Mouse (Mus musculus): ENCODE results near the gene Mical2. TPM values are rescaled to one million over a fixed set of nuclear protein-coding genes. Genes with fewer than 3 reads are reported as not detected.

The Mical2 gene
- total and polyA plus RNA-seq, 2 experiments from 2014 or later: 18.3 to 28.6 TPM

- ATAC-seq: peak; percentile 57
- 55% methylated on average over 7 of the region's 7 CpGs for WGBS
- no peaks in the 10 kb centered on the region for H3K27me3 ChIP-seq (ENCODE audit: insufficient read depth, low read length)
- H3K4me3 ChIP-seq (ENCODE audit: low read depth, low read length): no peak overlapping the region
- peak; percentile 73 for DNase-seq
- H3K9me3 ChIP-seq (ENCODE audit: low read length): no peaks in the 10 kb centered on the region
- H3K27ac ChIP-seq (ENCODE audit: low read depth, low read length): peak overlapping the region; percentile 84
- no peaks in the 10 kb centered on the region for H3K36me3 ChIP-seq (ENCODE audit: insufficient read depth)
- TF ChIP-seq CTCF (IDR thresholded peaks at IDR 0.05; ENCODE audit: low read depth): no peak
- peak overlapping the region; percentile 10; the same call in 1 of the 2 replicates for H3K4me2 ChIP-seq (ENCODE audit: low read depth)
- peak overlapping the region; percentile 31; the same call in 1 of the 2 replicates for H3K9ac ChIP-seq
- peaks cover 13% of the 10 kb centered on the region; the same call in 1 of the 2 replicates for H3K4me1 ChIP-seq (ENCODE audit: insufficient read depth)
These were observed 2.7 kb upstream of the Mical2 start for GRCm38 (mm10) chr7:112222733-112223524.

GRCm38 (mm10) chr7:112224854-112225253 lies 802 bp upstream of the Mical2 start:
- H3K27ac ChIP-seq (ENCODE audit: low read depth, low read length): no peak overlapping the region
- 75% methylated on average over 12 of the region's 12 CpGs for WGBS
- ATAC-seq: no peak

GRCm38 (mm10) chr7:112226446-112227265 lies 1.0 kb downstream of the Mical2 start:
- H3K27ac ChIP-seq (ENCODE audit: low read depth, low read length): no peak overlapping the region
- DNase-seq (no peak), ATAC-seq (no peak)
- H3K4me2 ChIP-seq (ENCODE audit: low read depth): peak overlapping the region; percentile 94
- no peaks in the 10 kb centered on the region for H3K9me3 ChIP-seq (ENCODE audit: low read length)
- no peak for TF ChIP-seq CTCF (IDR thresholded peaks at IDR 0.05; ENCODE audit: low read depth)
- peak overlapping the region; percentile 63 for H3K4me3 ChIP-seq (ENCODE audit: low read depth, low read length)
- no peaks in the 10 kb centered on the region for H3K36me3 ChIP-seq (ENCODE audit: insufficient read depth)
- peaks cover 13% of the 10 kb centered on the region; the same call in 1 of the 2 replicates for H3K4me1 ChIP-seq (ENCODE audit: insufficient read depth)
- 7% methylated on average over 24 of the region's 24 CpGs for WGBS
- H3K27me3 ChIP-seq (ENCODE audit: insufficient read depth, low read length): no peaks in the 10 kb centered on the region
- H3K9ac ChIP-seq: peak overlapping the region; percentile 61

More at GRCm38 (mm10) chr7:112224854-112225253, 802 bp upstream of the Mical2 start:
- H3K4me2 ChIP-seq (ENCODE audit: low read depth): no peak overlapping the region
- no peak for TF ChIP-seq CTCF (IDR thresholded peaks at IDR 0.05; ENCODE audit: low read depth)
- H3K9me3 ChIP-seq (ENCODE audit: low read length): no peaks in the 10 kb centered on the region
- H3K27me3 ChIP-seq (ENCODE audit: insufficient read depth, low read length): no peaks in the 10 kb centered on the region
- no peak overlapping the region for H3K9ac ChIP-seq
- no peak for DNase-seq
- H3K36me3 ChIP-seq (ENCODE audit: insufficient read depth): no peaks in the 10 kb centered on the region
- peaks cover 13% of the 10 kb centered on the region; the same call in 1 of the 2 replicates for H3K4me1 ChIP-seq (ENCODE audit: insufficient read depth)
- no peak overlapping the region for H3K4me3 ChIP-seq (ENCODE audit: low read depth, low read length)

- H3K4me1 ChIP-seq (ENCODE audit: insufficient read depth): peaks cover 13% of the 10 kb centered on the region; the same call in 1 of the 2 replicates
- no peak for DNase-seq
- H3K9ac ChIP-seq: peak overlapping the region; percentile 61
- H3K4me3 ChIP-seq (ENCODE audit: low read depth, low read length): peak overlapping the region; percentile 63
- no peak for TF ChIP-seq CTCF (IDR thresholded peaks at IDR 0.05; ENCODE audit: low read depth)
- no peaks in the 10 kb centered on the region for H3K27me3 ChIP-seq (ENCODE audit: insufficient read depth, low read length)
- H3K4me2 ChIP-seq (ENCODE audit: low read depth): peak overlapping the region; percentile 94
- no peaks in the 10 kb centered on the region for H3K36me3 ChIP-seq (ENCODE audit: insufficient read depth)
- no peak for ATAC-seq
- no peak overlapping the region for H3K27ac ChIP-seq (ENCODE audit: low read depth, low read length)
- H3K9me3 ChIP-seq (ENCODE audit: low read length): no peaks in the 10 kb centered on the region
- WGBS: 22% methylated on average over 6 of the region's 6 CpGs
These were observed 1.6 kb downstream of the Mical2 start for GRCm38 (mm10) chr7:112227266-112227562.

- Histone ChIP-seq H3K4me2 (ENCODE audit: low read depth) (peak overlapping the region; percentile 19; the same call in 1 of the 2 replicates), H3K27ac (ENCODE audit: low read depth, low read length) (no peak overlapping the region), H3K4me1 (ENCODE audit: insufficient read depth) (peaks cover 23% of the 10 kb centered on the region), H3K4me3 (ENCODE audit: low read depth, low read length) (no peak overlapping the region), H3K27me3 (ENCODE audit: insufficient read depth, low read length) (no peaks in the 10 kb centered on the region), H3K9ac (no peak overlapping the region), H3K9me3 (ENCODE audit: low read length) (no peaks in the 10 kb centered on the region), H3K36me3 (ENCODE audit: insufficient read depth) (no peaks in the 10 kb centered on the region)
- 65% methylated on average over 20 of the region's 20 CpGs for WGBS
- ATAC-seq (no peak), DNase-seq (no peak)
- TF ChIP-seq CTCF (IDR thresholded peaks at IDR 0.05; ENCODE audit: low read depth): peak; percentile 36; the same call in 1 of the 2 replicates
These were observed 3.3 kb downstream of the Mical2 start for GRCm38 (mm10) chr7:112228827-112229498.

- H3K36me3 ChIP-seq (ENCODE audit: insufficient read depth): no peaks in the 10 kb centered on the region
- H3K4me2 ChIP-seq (ENCODE audit: low read depth): no peak overlapping the region
- no peak for TF ChIP-seq CTCF (IDR thresholded peaks at IDR 0.05; ENCODE audit: low read depth)
- DNase-seq: no peak
- H3K4me1 ChIP-seq (ENCODE audit: insufficient read depth): peaks cover 26% of the 10 kb centered on the region
- ATAC-seq: no peak
- H3K4me3 ChIP-seq (ENCODE audit: low read depth, low read length): no peak overlapping the region
- no peak overlapping the region for H3K27ac ChIP-seq (ENCODE audit: low read depth, low read length)
- H3K9me3 ChIP-seq (ENCODE audit: low read length): no peaks in the 10 kb centered on the region
- WGBS: 72% methylated on average over 7 of the region's 7 CpGs
- no peak overlapping the region for H3K9ac ChIP-seq
- no peaks in the 10 kb centered on the region for H3K27me3 ChIP-seq (ENCODE audit: insufficient read depth, low read length)
These were observed 6.1 kb downstream of the Mical2 start for GRCm38 (mm10) chr7:112231731-112232130.
